Mouse (Mus musculus) lung, embryonic 14.5 days (tissue): ENCODE results near the gene Tigd3. TPM values are rescaled to one million over a fixed set of nuclear protein-coding genes. Genes with fewer than 3 reads are reported as not detected.
A peak's percentile ranks its signal among the peaks of the same experiment; 100 is the strongest.

ENCODE experiments used
- ATAC-seq: fragments of 200-750 bp; cut with Nextera tagmentation; 2 replicates; pipeline ENCODE4 v1.8.0; 2017; ENCODE audit warnings: mild to moderate bottlenecking, moderate TSS enrichment, moderate library complexity; ENCODE audit not compliant: insufficient read depth
- DNase-seq: peaks from one replicate; pipeline ENCODE4 v3.0.0-alpha.2; 2015
- H3K27ac ChIP-seq: fragments of 300-500 bp; sonication (generic); 2 replicates; pipeline ENCODE4 v1.5.1; 2014; ENCODE audit warnings: low read depth, mild to moderate bottlenecking, moderate library complexity
- H3K27me3 ChIP-seq: fragments of 300-500 bp; sonication (generic); 2 replicates; pipeline ENCODE4 v1.6.1; 2014; ENCODE audit warnings: low read length, control low read depth; ENCODE audit not compliant: insufficient read depth
- H3K36me3 ChIP-seq: fragments of 300-500 bp; sonication (generic); 2 replicates; pipeline ENCODE4 v1.6.1; 2014; ENCODE audit warnings: control low read depth; ENCODE audit not compliant: insufficient read depth
- H3K4me1 ChIP-seq: fragments of 300-500 bp; sonication (generic); 2 replicates; pipeline ENCODE4 v1.6.1; 2014; ENCODE audit warnings: antibody characterized with exemption, control low read depth; ENCODE audit not compliant: insufficient read depth
- H3K4me2 ChIP-seq: fragments of 300-500 bp; sonication (generic); 2 replicates; pipeline ENCODE4 v1.6.1; 2014; ENCODE audit warnings: mild to moderate bottlenecking
- H3K4me3 ChIP-seq: fragments of 300-500 bp; sonication (generic); 2 replicates; pipeline ENCODE4 v1.5.1; 2014; ENCODE audit warnings: low read depth, low read length
- H3K9ac ChIP-seq: fragments of 300-500 bp; sonication (generic); 2 replicates; pipeline ENCODE4 v1.6.1; 2014
- H3K9me3 ChIP-seq: fragments of 300-500 bp; sonication (generic); 2 replicates; pipeline ENCODE4 v1.6.1; 2016; ENCODE audit warnings: low read depth, low read length, control low read depth
- CTCF ChIP-seq: IDR thresholded peaks from 2 replicates; pipeline ENCODE4 v1.5.1; 2016; ENCODE audit warnings: antibody characterized with exemption, low read depth
- WGBS: fragments of 180-500 bp; shearing (Covaris S2); extraction: QIAGEN DNeasy Blood & Tissue Kit; methylation state at CpG from one replicate; pipeline ENCODE4 v1.1.7; 2014; 5-methylcytosine and 5-hydroxymethylcytosine counted together
- polyA plus RNA-seq: library from polyadenylated mRNA; unstranded; fragments of >200 nt; fragmentation: Nextera tagmentation; extraction: Ambion mirVana; gene quantifications from 2 replicates; pipeline ENCODE4 v1.2.1, GENCODE M21; 2014

The Tigd3 gene
- polyA plus RNA-seq, 1 experiment from 2014 or later, result 3.8 TPM

- H3K4me2 ChIP-seq, result peak overlapping the region; percentile 29
- no peak; the same call in 1 of the 2 replicates for ATAC-seq
- peaks cover 29% of the 10 kb centered on the region for H3K36me3 ChIP-seq
- H3K27me3 ChIP-seq, result no peaks in the 10 kb centered on the region
- TF ChIP-seq CTCF, result no peak
- peak overlapping the region; percentile 30; the same call in 1 of the 2 replicates for H3K27ac ChIP-seq
- WGBS, result 15% methylated on average over 14 of the region's 14 CpGs
- DNase-seq, result peak; percentile 61
- peaks cover 28% of the 10 kb centered on the region for H3K4me1 ChIP-seq
- H3K9ac ChIP-seq, result no peak overlapping the region
- H3K9me3 ChIP-seq, result no peaks in the 10 kb centered on the region
- H3K4me3 ChIP-seq, result no peak overlapping the region
Observed at GRCm38 (mm10) chr19:5937836-5938406, 44.0 kb upstream of the Tigd3 start.

DNA sequence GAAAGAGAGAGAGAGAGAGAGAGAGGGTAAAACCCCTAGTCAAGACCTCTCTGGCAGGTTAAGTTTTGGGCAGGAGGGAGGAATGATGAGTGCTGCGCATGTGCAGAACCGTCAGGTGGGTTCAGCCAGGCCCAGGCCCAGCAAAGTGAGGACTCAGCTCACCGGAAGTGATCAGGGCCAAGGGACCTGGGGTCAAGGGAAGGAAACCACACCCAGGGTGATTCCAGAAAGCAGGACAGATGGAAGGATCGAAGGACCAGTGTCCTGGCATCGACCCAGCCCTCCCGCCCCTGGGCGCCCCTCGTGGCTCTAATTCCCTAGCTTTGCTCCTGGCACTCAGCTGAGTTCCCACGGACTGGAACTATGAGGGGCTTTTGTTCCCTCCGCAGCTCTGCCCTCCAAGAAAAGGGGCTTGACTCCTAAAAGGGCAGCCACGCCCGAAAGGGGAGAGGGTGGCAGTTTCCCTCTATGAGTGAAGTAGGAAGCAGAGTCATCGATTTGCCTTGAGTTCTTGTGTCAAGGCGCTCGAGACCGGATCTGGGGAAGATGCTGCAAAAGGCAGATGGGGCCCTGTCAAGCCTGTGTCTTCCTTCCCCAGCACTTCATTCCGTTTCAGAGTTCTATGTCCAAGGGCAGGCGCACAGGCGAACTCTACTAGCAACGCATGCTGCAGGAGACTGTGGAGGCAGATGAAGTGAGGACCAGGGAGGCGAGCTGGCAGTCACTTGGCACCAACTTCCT, 43.3 kb upstream of the Tigd3 start:
- WGBS, result 55% methylated on average over 21 of the region's 21 CpGs
- H3K9me3 ChIP-seq, result no peaks in the 10 kb centered on the region
- no peak overlapping the region for H3K4me3 ChIP-seq
- peak overlapping the region; percentile 30; the same call in 1 of the 2 replicates for H3K27ac ChIP-seq
- DNase-seq (peak; percentile 74), ATAC-seq (peak; percentile 38; the same call in 1 of the 2 replicates)
- no peak overlapping the region for H3K9ac ChIP-seq
- H3K27me3 ChIP-seq, result no peaks in the 10 kb centered on the region
- peaks cover 23% of the 10 kb centered on the region for H3K36me3 ChIP-seq
- TF ChIP-seq CTCF, result no peak
- peaks cover 28% of the 10 kb centered on the region for H3K4me1 ChIP-seq
- peak overlapping the region; percentile 29; the same call in 1 of the 2 replicates for H3K4me2 ChIP-seq

DNA sequence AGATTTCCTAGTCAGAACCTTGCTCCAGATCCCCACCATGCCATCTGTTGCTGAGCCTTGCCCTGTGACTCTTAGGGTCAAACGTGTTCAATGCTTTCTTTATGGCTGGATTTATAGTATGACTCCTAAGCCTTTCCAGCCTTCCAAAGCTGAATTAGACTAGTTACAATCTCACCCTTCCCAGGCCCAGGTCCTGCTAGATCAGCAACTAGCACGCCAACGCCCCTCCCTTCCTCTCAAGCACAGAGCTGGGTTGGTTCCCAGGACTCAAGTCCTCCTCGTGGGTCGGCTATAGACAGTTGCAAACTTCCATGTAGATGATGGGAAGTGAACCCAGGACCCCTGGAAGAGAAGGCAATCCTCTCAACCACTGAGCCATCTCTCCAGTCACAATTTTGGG, 41.7 kb upstream of the Tigd3 start:
- H3K27ac ChIP-seq, result peak overlapping the region; percentile 59
- no peak for ATAC-seq
- H3K36me3 ChIP-seq, result peaks cover 15% of the 10 kb centered on the region
- H3K9ac ChIP-seq, result no peak overlapping the region
- TF ChIP-seq CTCF, result no peak
- H3K4me2 ChIP-seq, result no peak overlapping the region
- DNase-seq, result peak; percentile 45
- no peaks in the 10 kb centered on the region for H3K27me3 ChIP-seq
- 55% methylated on average over 5 of the region's 5 CpGs for WGBS
- H3K9me3 ChIP-seq, result no peaks in the 10 kb centered on the region
- no peak overlapping the region for H3K4me3 ChIP-seq
- H3K4me1 ChIP-seq, result peaks cover 28% of the 10 kb centered on the region

- peaks cover 12% of the 10 kb centered on the region for H3K36me3 ChIP-seq
- H3K27me3 ChIP-seq, result no peaks in the 10 kb centered on the region
- peak; percentile 83 for DNase-seq
- H3K4me3 ChIP-seq, result no peak overlapping the region
- ATAC-seq, result peak; percentile 87
- peak overlapping the region; percentile 59 for H3K27ac ChIP-seq
- H3K4me2 ChIP-seq, result no peak overlapping the region
- 23% methylated on average over 3 of the region's 3 CpGs for WGBS
- no peaks in the 10 kb centered on the region for H3K9me3 ChIP-seq
- H3K9ac ChIP-seq, result no peak overlapping the region
- no peak for TF ChIP-seq CTCF
- peaks cover 31% of the 10 kb centered on the region for H3K4me1 ChIP-seq
Observed at GRCm38 (mm10) chr19:5935266-5935665, 41.3 kb upstream of the Tigd3 start.

DNA sequence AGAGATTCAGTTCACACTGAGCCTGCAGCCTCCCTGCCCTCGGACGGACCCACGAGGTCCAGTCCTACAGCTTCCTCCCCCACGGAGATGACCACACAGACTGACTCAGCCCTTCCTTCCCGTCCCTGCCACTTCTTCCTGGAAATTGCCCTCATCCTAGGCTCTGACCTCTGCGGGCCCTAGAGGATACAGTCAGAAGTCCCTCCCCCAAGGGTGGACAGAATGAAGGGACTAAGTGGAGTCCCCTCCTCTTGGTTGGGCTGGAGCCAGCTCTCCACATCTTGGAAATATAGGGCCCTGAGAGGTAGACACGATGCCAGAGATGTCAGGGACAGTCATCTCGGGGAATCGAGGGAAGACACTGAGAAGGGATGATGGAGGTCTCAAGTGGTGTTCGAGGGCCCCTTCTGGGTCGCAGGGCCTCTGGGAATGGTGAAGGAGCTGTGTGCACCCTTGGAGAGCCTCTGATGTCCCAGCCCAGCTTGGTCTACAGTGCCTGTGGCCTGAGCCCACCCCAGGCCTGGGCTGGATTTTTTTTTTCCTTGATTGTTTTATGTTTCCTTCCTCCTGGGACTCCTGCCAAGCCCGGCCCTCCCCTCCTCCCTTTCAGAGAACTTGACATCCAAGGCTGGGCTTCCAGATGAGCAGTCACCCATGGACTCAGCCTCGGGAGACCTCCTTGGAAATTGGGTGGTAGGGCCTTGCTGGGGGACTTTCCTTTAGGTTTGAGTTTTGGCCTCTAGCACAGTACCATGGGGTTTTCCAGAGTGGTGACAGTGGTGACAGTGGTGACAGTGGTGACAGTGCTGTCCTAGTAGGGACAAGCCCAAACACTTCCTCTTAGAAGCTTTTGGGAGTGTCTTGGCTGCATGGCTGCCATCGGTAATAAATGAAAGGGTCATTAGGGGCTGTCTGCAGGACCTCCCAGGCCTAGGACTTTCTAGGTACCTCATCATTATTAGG, 36.0 kb upstream of the Tigd3 start:
- TF ChIP-seq CTCF, result no peak
- no peak overlapping the region for H3K4me3 ChIP-seq
- DNase-seq (peak; percentile 92), ATAC-seq (peak; percentile 70)
- 0 out of 2 replicates have a peak overlapping the region, but pooled peaks have one; percentile 2 for H3K4me2 ChIP-seq
- peaks cover 32% of the 10 kb centered on the region for H3K4me1 ChIP-seq
- H3K36me3 ChIP-seq, result no peaks in the 10 kb centered on the region
- H3K9ac ChIP-seq, result no peak overlapping the region
- no peaks in the 10 kb centered on the region for H3K27me3 ChIP-seq
- H3K9me3 ChIP-seq, result no peaks in the 10 kb centered on the region
- peak overlapping the region; percentile 88 for H3K27ac ChIP-seq
- WGBS, result 39% methylated on average over 14 of the region's 14 CpGs

GRCm38 (mm10) chr19:5928546-5928945, 34.6 kb upstream of the Tigd3 start:
- no peak overlapping the region for H3K4me3 ChIP-seq
- no peaks in the 10 kb centered on the region for H3K9me3 ChIP-seq
- no peaks in the 10 kb centered on the region for H3K27me3 ChIP-seq
- DNase-seq, result no peak
- H3K9ac ChIP-seq, result no peak overlapping the region
- no peak for ATAC-seq
- H3K27ac ChIP-seq, result peak overlapping the region; percentile 88
- no peaks in the 10 kb centered on the region for H3K36me3 ChIP-seq
- H3K4me1 ChIP-seq, result peaks cover 30% of the 10 kb centered on the region
- H3K4me2 ChIP-seq, result no peak overlapping the region
- no peak for TF ChIP-seq CTCF
- 47% methylated on average over 3 of the region's 3 CpGs for WGBS
